Mouse (Mus musculus): ENCODE measurements around the gene Bscl2. TPM values are rescaled to one million over a fixed set of nuclear protein-coding genes. Genes with fewer than 3 reads are reported as not detected.
"Not testable (repeated sequence)": the region's sequence is repeated elsewhere in the genome, so short reads cannot be mapped to it uniquely, and the experiment has no call there.

Gene Bscl2
- polyA plus RNA-seq, 1 experiment from 2014 or later, result 75.9 TPM

GRCm38 (mm10) chr19:8892829-8893766 lies 55.8 kb downstream of the Bscl2 start, which contains the start of gene Ints5:
TSS of gene Ints5 (plus strand) at chr19:8893005.
- Histone ChIP-seq H3K4me3 (ENCODE audit: low read depth, low read length) (peak within 1 kb of the TSS; percentile 88), H3K4me2 (replicated peaks; ENCODE audit: low read depth) (peak within 1 kb of the TSS; percentile 87), H3K27ac (replicated peaks) (peak within 1 kb of the TSS; percentile 92), H3K9ac (ENCODE audit: low read length) (peak within 1 kb of the TSS; percentile 91), H3K9me3 (ENCODE audit: control insufficient read depth, low read length) (no peaks in the 10 kb centered on the region), H3K27me3 (ENCODE audit: control insufficient read depth, insufficient read depth, low read length) (no peaks in the 10 kb centered on the region), H3K4me1 (replicated peaks; ENCODE audit: control insufficient read depth, insufficient read depth) (0 out of 2 replicates have a peak, but pooled peaks cover 3% of the 10 kb centered on the region), H3K36me3 (ENCODE audit: control insufficient read depth, insufficient read depth, low read length) (peaks cover 4% of the 10 kb centered on the region; the same call in 1 of the 2 replicates)
- TF ChIP-seq EP300 (optimal IDR thresholded peaks at IDR 0.05), result no peak
- no peak for TF ChIP-seq CTCF (IDR thresholded peaks at IDR 0.05; ENCODE audit: low read depth)
- 1% methylated on average over 51 of the region's 54 CpGs for WGBS
- ATAC-seq (ENCODE audit: low FRiP score, low TSS enrichment), result peak; percentile 56
- peak; percentile 88 for DNase-seq (ENCODE audit: low spot score)

DNA sequence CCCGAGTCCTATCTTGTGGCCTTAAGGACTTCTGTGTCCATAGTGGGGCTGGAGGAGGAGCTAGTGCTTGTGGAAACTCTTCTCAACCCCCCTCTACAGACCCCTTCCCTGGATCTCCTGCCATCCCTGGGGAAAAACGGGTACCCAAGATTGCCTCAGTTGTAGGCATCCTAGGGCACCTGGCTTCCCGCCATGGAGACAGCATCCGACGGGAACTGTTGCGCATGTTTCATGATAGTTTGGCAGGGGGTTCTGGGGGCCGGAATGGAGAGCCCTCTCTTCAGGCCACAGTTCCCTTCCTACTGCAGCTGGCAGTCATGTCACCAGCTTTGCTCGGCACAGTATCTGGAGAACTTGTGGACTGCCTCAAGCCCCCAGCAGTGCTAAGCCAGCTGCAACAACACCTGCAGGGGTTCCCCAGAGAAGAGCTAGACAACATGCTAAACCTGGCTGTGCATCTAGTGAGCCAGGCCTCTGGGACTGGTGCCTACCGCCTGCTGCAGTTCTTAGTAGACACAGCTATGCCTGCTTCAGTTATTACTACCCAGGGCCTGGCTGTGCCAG lies 58.2 kb downstream of the Bscl2 start:
- TF ChIP-seq EP300 (optimal IDR thresholded peaks at IDR 0.05) (no peak), CTCF (IDR thresholded peaks at IDR 0.05; ENCODE audit: low read depth) (no peak)
- 0 out of 2 replicates have a peak, but pooled peaks cover 3% of the 10 kb centered on the region for H3K4me1 ChIP-seq (replicated peaks; ENCODE audit: control insufficient read depth, insufficient read depth)
- no peak overlapping the region for H3K4me2 ChIP-seq (replicated peaks; ENCODE audit: low read depth)
- H3K4me3 ChIP-seq (ENCODE audit: low read depth, low read length), result no peak overlapping the region
- no peak overlapping the region for H3K27ac ChIP-seq (replicated peaks)
- peaks cover 4% of the 10 kb centered on the region; the same call in 1 of the 2 replicates for H3K36me3 ChIP-seq (ENCODE audit: control insufficient read depth, insufficient read depth, low read length)
- no peaks in the 10 kb centered on the region for H3K9me3 ChIP-seq (ENCODE audit: control insufficient read depth, low read length)
- 88% methylated on average over 9 of the region's 9 CpGs for WGBS
- DNase-seq (ENCODE audit: low spot score), result no peak
- no peaks in the 10 kb centered on the region for H3K27me3 ChIP-seq (ENCODE audit: control insufficient read depth, insufficient read depth, low read length)
- H3K9ac ChIP-seq (ENCODE audit: low read length), result no peak overlapping the region
- no peak for ATAC-seq (ENCODE audit: low FRiP score, low TSS enrichment)

DNA sequence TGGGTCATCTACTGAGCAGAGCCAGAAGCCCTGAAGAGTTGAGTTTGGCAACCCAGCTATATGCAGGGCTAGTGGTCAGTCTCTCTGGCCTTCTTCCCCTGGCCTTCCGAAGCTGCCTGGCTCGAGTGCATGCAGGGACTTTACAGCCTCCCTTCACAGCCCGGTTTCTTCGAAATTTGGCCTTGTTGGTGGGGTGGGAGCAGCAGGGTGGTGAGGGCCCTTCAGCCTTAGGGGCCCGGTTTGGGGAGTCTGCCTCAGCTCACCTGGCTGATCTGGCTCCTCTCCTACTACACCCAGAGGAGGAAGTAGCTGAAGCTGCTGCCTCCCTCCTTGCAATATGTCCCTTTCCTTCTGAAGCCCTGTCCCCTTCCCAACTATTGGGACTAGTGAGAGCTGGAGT lies 59.0 kb downstream of the Bscl2 start:
- not testable (repeated sequence) for H3K4me1 ChIP-seq (replicated peaks; ENCODE audit: control insufficient read depth, insufficient read depth); H3K9me3 ChIP-seq (ENCODE audit: control insufficient read depth, low read length); H3K4me2 ChIP-seq (replicated peaks; ENCODE audit: low read depth); H3K4me3 ChIP-seq (ENCODE audit: low read depth, low read length); ATAC-seq (ENCODE audit: low FRiP score, low TSS enrichment); H3K36me3 ChIP-seq (ENCODE audit: control insufficient read depth, insufficient read depth, low read length); H3K27ac ChIP-seq (replicated peaks); H3K9ac ChIP-seq (ENCODE audit: low read length); DNase-seq (ENCODE audit: low spot score); H3K27me3 ChIP-seq (ENCODE audit: control insufficient read depth, insufficient read depth, low read length)
- 80% methylated on average over 5 of the region's 5 CpGs for WGBS

GRCm38 (mm10) chr19:8897211-8897864 lies 60.1 kb downstream of the Bscl2 start:
- not testable (repeated sequence) for H3K4me1 ChIP-seq (replicated peaks; ENCODE audit: control insufficient read depth, insufficient read depth); H3K36me3 ChIP-seq (ENCODE audit: control insufficient read depth, insufficient read depth, low read length); H3K27me3 ChIP-seq (ENCODE audit: control insufficient read depth, insufficient read depth, low read length); H3K9me3 ChIP-seq (ENCODE audit: control insufficient read depth, low read length)
- H3K4me2 ChIP-seq (replicated peaks; ENCODE audit: low read depth), result peak overlapping the region; percentile 58
- DNase-seq (ENCODE audit: low spot score) (peak; percentile 53), ATAC-seq (ENCODE audit: low FRiP score, low TSS enrichment) (peak; percentile 60)
- 18% methylated on average over 21 of the region's 21 CpGs for WGBS
- H3K9ac ChIP-seq (ENCODE audit: low read length), result peak overlapping the region; percentile 60
- peak overlapping the region; percentile 89 for H3K27ac ChIP-seq (replicated peaks)
- peak overlapping the region; percentile 82 for H3K4me3 ChIP-seq (ENCODE audit: low read depth, low read length)

- WGBS, result under 1% methylated on average over 53 of the region's 53 CpGs
- Histone ChIP-seq H3K27me3 (ENCODE audit: control insufficient read depth, insufficient read depth, low read length) (no peaks in the 10 kb centered on the region), H3K9me3 (ENCODE audit: control insufficient read depth, low read length) (no peaks in the 10 kb centered on the region), H3K27ac (replicated peaks) (peak within 1 kb of the TSS; percentile 89), H3K4me2 (replicated peaks; ENCODE audit: low read depth) (peak within 1 kb of the TSS; percentile 87), H3K4me3 (ENCODE audit: low read depth, low read length) (peak within 1 kb of the TSS; percentile 82), H3K9ac (ENCODE audit: low read length) (peak within 1 kb of the TSS; percentile 83), H3K4me1 (replicated peaks; ENCODE audit: control insufficient read depth, insufficient read depth) (0 out of 2 replicates have a peak, but pooled peaks cover 3% of the 10 kb centered on the region), H3K36me3 (ENCODE audit: control insufficient read depth, insufficient read depth, low read length) (peaks cover 8% of the 10 kb centered on the region; the same call in 1 of the 2 replicates)
- ATAC-seq (ENCODE audit: low FRiP score, low TSS enrichment) (peak; percentile 99), DNase-seq (ENCODE audit: low spot score) (peak; percentile 98)
- TF ChIP-seq EP300 (optimal IDR thresholded peaks at IDR 0.05) (peak; percentile 42), CTCF (IDR thresholded peaks at IDR 0.05; ENCODE audit: low read depth) (peak; percentile 12; the same call in 1 of the 2 replicates)
These were observed 60.7 kb downstream of the Bscl2 start, which contains the start of gene Ganab for GRCm38 (mm10) chr19:8897865-8898495. TSS of gene Ganab (plus strand) at chr19:8898071.

Small RNA genes within 50 kb of the gene (microRNA-seq; reads per million reads assigned to microRNA genes)
- gene Mir5136, result not detected

Other genes starting within 250 kb of the Bscl2 start
- 0.06 TPM in 1 of 2 replicates, not detected in the other for gene Slc22a8, start 246.2 kb upstream of the Bscl2 start, polyA plus RNA-seq (2015; fragmentation: Nextera tagmentation; extraction: Ambion mirVana)
- gene Slc22a6, start 219.4 kb upstream of the Bscl2 start, polyA plus RNA-seq (2015; fragmentation: Nextera tagmentation; extraction: Ambion mirVana), result not detected in 2 replicates
- gene Chrm1, start 173.7 kb upstream of the Bscl2 start, polyA plus RNA-seq (2015; fragmentation: Nextera tagmentation; extraction: Ambion mirVana), result 1.4 and 1.8 TPM in 2 replicates
- 82.5 and 87.0 TPM in 2 replicates for gene Slc3a2, start 114.1 kb upstream of the Bscl2 start, polyA plus RNA-seq (2015; fragmentation: Nextera tagmentation; extraction: Ambion mirVana)
- 55.6 and 55.7 TPM in 2 replicates for gene Wdr74, start 101.6 kb upstream of the Bscl2 start, polyA plus RNA-seq (2015; fragmentation: Nextera tagmentation; extraction: Ambion mirVana)
- 0.59 and 0.62 TPM in 2 replicates for gene 1700092M07Rik, start 96.7 kb upstream of the Bscl2 start, polyA plus RNA-seq (2015; fragmentation: Nextera tagmentation; extraction: Ambion mirVana)
- 81.9 and 82.2 TPM in 2 replicates for gene Stx5a, start 96.1 kb upstream of the Bscl2 start, polyA plus RNA-seq (2015; fragmentation: Nextera tagmentation; extraction: Ambion mirVana)
- gene Nxf1, start 80.4 kb upstream of the Bscl2 start, polyA plus RNA-seq (2015; fragmentation: Nextera tagmentation; extraction: Ambion mirVana), result 57.5 and 61.6 TPM in 2 replicates
- 114 and 117 TPM in 2 replicates for gene Tmem223, start 66.5 kb upstream of the Bscl2 start, polyA plus RNA-seq (2015; fragmentation: Nextera tagmentation; extraction: Ambion mirVana)
- 95.2 and 98.4 TPM in 2 replicates for gene Tmem179b, start 63.0 kb upstream of the Bscl2 start, polyA plus RNA-seq (2015; fragmentation: Nextera tagmentation; extraction: Ambion mirVana)
- gene Taf6l, start 51.0 kb upstream of the Bscl2 start, polyA plus RNA-seq (2015; fragmentation: Nextera tagmentation; extraction: Ambion mirVana), result 9.7 and 10.5 TPM in 2 replicates
- 103 and 108 TPM in 2 replicates for gene Polr2g, start 38.9 kb upstream of the Bscl2 start, polyA plus RNA-seq (2015; fragmentation: Nextera tagmentation; extraction: Ambion mirVana)
- 2.3 TPM in 2 replicates for gene Zbtb3, start 34.9 kb upstream of the Bscl2 start, polyA plus RNA-seq (2015; fragmentation: Nextera tagmentation; extraction: Ambion mirVana)
- gene Ttc9c, start 18.1 kb upstream of the Bscl2 start, polyA plus RNA-seq (2015; fragmentation: Nextera tagmentation; extraction: Ambion mirVana), result 20.8 and 23.1 TPM in 2 replicates
- gene Hnrnpul2, start 17.5 kb upstream of the Bscl2 start, polyA plus RNA-seq (2015; fragmentation: Nextera tagmentation; extraction: Ambion mirVana), result 3.6 and 3.9 TPM in 2 replicates
- not detected in 2 replicates for gene AC129217.1, start 7.7 kb upstream of the Bscl2 start, polyA plus RNA-seq (2015; fragmentation: Nextera tagmentation; extraction: Ambion mirVana)
- 7.7 and 8.6 TPM in 2 replicates for gene Gng3, start 1.7 kb downstream of the Bscl2 start, polyA plus RNA-seq (2015; fragmentation: Nextera tagmentation; extraction: Ambion mirVana)
- gene Lrrn4cl, start 13.3 kb downstream of the Bscl2 start, polyA plus RNA-seq (2015; fragmentation: Nextera tagmentation; extraction: Ambion mirVana), result 2.3 and 2.6 TPM in 2 replicates
- 195 TPM in 2 replicates for gene Ubxn1, start 34.0 kb downstream of the Bscl2 start, polyA plus RNA-seq (2015; fragmentation: Nextera tagmentation; extraction: Ambion mirVana)
- gene Uqcc3, start 43.5 kb downstream of the Bscl2 start, polyA plus RNA-seq (2015; fragmentation: Nextera tagmentation; extraction: Ambion mirVana), result 81.2 and 85.2 TPM in 2 replicates
- 47.2 and 47.8 TPM in 2 replicates for gene Lbhd1, start 46.3 kb downstream of the Bscl2 start, polyA plus RNA-seq (2015; fragmentation: Nextera tagmentation; extraction: Ambion mirVana)
- gene Gm49403, start 46.5 kb downstream of the Bscl2 start, polyA plus RNA-seq (2015; fragmentation: Nextera tagmentation; extraction: Ambion mirVana), result not detected in 2 replicates
- gene 1810009A15Rik, start 51.4 kb downstream of the Bscl2 start, polyA plus RNA-seq (2015; fragmentation: Nextera tagmentation; extraction: Ambion mirVana), result 48.2 and 49.9 TPM in 2 replicates
- not detected in 2 replicates for gene Gm49416, start 51.5 kb downstream of the Bscl2 start, polyA plus RNA-seq (2015; fragmentation: Nextera tagmentation; extraction: Ambion mirVana)
- 19.1 and 19.5 TPM in 2 replicates for gene Ints5, start 55.5 kb downstream of the Bscl2 start, polyA plus RNA-seq (2015; fragmentation: Nextera tagmentation; extraction: Ambion mirVana)
- 32.3 and 33.3 TPM in 2 replicates for gene Ganab, start 60.6 kb downstream of the Bscl2 start, polyA plus RNA-seq (2015; fragmentation: Nextera tagmentation; extraction: Ambion mirVana)
- 24.7 and 26.1 TPM in 2 replicates for gene B3gat3, start 82.9 kb downstream of the Bscl2 start, polyA plus RNA-seq (2015; fragmentation: Nextera tagmentation; extraction: Ambion mirVana)
- gene Rom1, start 91.9 kb downstream of the Bscl2 start, polyA plus RNA-seq (2015; fragmentation: Nextera tagmentation; extraction: Ambion mirVana), result 3.0 and 3.6 TPM in 2 replicates
- 24.6 and 26.6 TPM in 2 replicates for gene Eml3, start 92.1 kb downstream of the Bscl2 start, polyA plus RNA-seq (2015; fragmentation: Nextera tagmentation; extraction: Ambion mirVana)
- 68.0 and 69.3 TPM in 2 replicates for gene Mta2, start 104.4 kb downstream of the Bscl2 start, polyA plus RNA-seq (2015; fragmentation: Nextera tagmentation; extraction: Ambion mirVana)
- gene Tut1, start 116.4 kb downstream of the Bscl2 start, polyA plus RNA-seq (2015; fragmentation: Nextera tagmentation; extraction: Ambion mirVana), result 14.9 and 15.8 TPM in 2 replicates
- 240 and 247 TPM in 2 replicates for gene Eef1g, start 129.6 kb downstream of the Bscl2 start, polyA plus RNA-seq (2015; fragmentation: Nextera tagmentation; extraction: Ambion mirVana)
- gene Ahnak, start 151.8 kb downstream of the Bscl2 start, polyA plus RNA-seq (2015; fragmentation: Nextera tagmentation; extraction: Ambion mirVana), result 86.6 and 103 TPM in 2 replicates

All from stomach, postnatal 0 days (tissue).